Mouse (Mus musculus) cerebellum, postnatal 14 days (tissue): ENCODE measurements around the gene Tmc7.

ENCODE experiments used
- DNase-seq, 2 experiments: peaks; one replicate each; pipeline ENCODE4 v3.0.0; 2021; ENCODE audit warnings: mixed read lengths in 2 of 2

Gene Tmc7

GRCm38 (mm10) chr7:118584257-118584907 lies at the start of gene Tmc7:
Gene Tmc7 (minus strand): TSS chr7:118584736.
- peak; percentile 91 for DNase-seq

- DNase-seq, result no peak
Measured at GRCm38 (mm10) chr7:118633951-118634350, 49.4 kb upstream of the Tmc7 start.

- no peak for DNase-seq
Measured at GRCm38 (mm10) chr7:118633094-118633493, 48.6 kb upstream of the Tmc7 start.

GRCm38 (mm10) chr7:118627550-118628298 lies 43.2 kb upstream of the Tmc7 start:
- DNase-seq, result no peak

- no peak for DNase-seq
Measured at GRCm38 (mm10) chr7:118621094-118621493, 36.6 kb upstream of the Tmc7 start.

- DNase-seq, result no peak
Measured at GRCm38 (mm10) chr7:118620243-118620906, 35.8 kb upstream of the Tmc7 start.

GRCm38 (mm10) chr7:118618104-118618503 lies 33.6 kb upstream of the Tmc7 start:
- no peak for DNase-seq

- no peak for DNase-seq
Measured at GRCm38 (mm10) chr7:118614076-118614475, 29.5 kb upstream of the Tmc7 start.

- peak; percentile 26 to 32 for DNase-seq
Measured at GRCm38 (mm10) chr7:118611933-118612332, 27.4 kb upstream of the Tmc7 start.

GRCm38 (mm10) chr7:118611185-118611749 lies 26.7 kb upstream of the Tmc7 start:
- DNase-seq, result no peak

- no peak for DNase-seq
Measured at GRCm38 (mm10) chr7:118610721-118611120, 26.2 kb upstream of the Tmc7 start.

GRCm38 (mm10) chr7:118609815-118610214 lies 25.3 kb upstream of the Tmc7 start:
- DNase-seq, result no peak

- DNase-seq, result no peak
Measured at GRCm38 (mm10) chr7:118604842-118605241, 20.3 kb upstream of the Tmc7 start.

GRCm38 (mm10) chr7:118599954-118600631 lies 15.6 kb upstream of the Tmc7 start:
- DNase-seq, result no peak

GRCm38 (mm10) chr7:118597201-118597600 lies 12.7 kb upstream of the Tmc7 start, which contains the start of gene Tmc5:
Gene Tmc5 (plus strand): TSS chr7:118597297.
- no peak for DNase-seq

GRCm38 (mm10) chr7:118596271-118596670 lies 11.7 kb upstream of the Tmc7 start:
- DNase-seq, result no peak

GRCm38 (mm10) chr7:118595228-118595627 lies 10.7 kb upstream of the Tmc7 start:
- peak; percentile 98 to 100 for DNase-seq

- no peak for DNase-seq
Measured at GRCm38 (mm10) chr7:118594611-118595010, 10.1 kb upstream of the Tmc7 start.

- DNase-seq, result peak; percentile 44 to 57
Measured at GRCm38 (mm10) chr7:118593567-118594407, 9.3 kb upstream of the Tmc7 start.

GRCm38 (mm10) chr7:118592146-118592545 lies 7.6 kb upstream of the Tmc7 start:
- DNase-seq, result no peak

- DNase-seq, result no peak
Measured at GRCm38 (mm10) chr7:118590726-118591305, 6.3 kb upstream of the Tmc7 start.
